Mouse (Mus musculus) megakaryocyte, embryonic 14.5 days (primary cell): ENCODE data around the gene Ppm1h.

ENCODE experiments used
- FLI1 ChIP-seq: IDR thresholded peaks from 2 replicates; pipeline ENCODE4 v1.6.1; 2012; ENCODE audit warnings: low read length, inconsistent platforms, mixed read lengths
- GATA1 ChIP-seq: IDR thresholded peaks from 3 replicates; pipeline ENCODE4 v1.6.1; 2012; ENCODE audit warnings: mixed read lengths, low read length, inconsistent platforms, borderline replicate concordance

DNA sequence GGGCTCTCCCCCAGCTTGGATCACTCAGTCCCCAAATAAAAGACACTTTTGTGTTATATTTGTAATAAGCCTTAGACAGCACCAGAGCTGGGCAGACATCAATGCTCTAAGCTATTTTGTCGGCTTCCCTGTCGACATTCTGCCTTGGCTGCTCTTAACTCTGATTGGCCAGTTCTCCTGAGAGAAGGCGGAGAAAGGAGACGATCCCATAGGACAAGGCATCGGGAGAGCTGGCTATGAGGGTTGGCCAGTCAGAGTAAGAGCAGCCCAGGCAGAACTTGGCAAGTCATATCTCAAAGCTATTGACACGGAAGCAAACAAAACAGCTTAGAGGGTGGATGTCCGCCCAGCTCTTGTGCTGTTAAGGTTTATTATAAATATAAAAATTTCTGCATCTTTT lies 243.7 kb downstream of the Ppm1h start:
- TF ChIP-seq GATA1 (no peak), FLI1 (no peak)
